Mouse (Mus musculus): Measurements from ENCODE around the gene Aftph. TPM values are rescaled to one million over a fixed set of nuclear protein-coding genes. Genes with fewer than 3 reads are reported as not detected.
A peak's percentile ranks its signal among the peaks of the same experiment; 100 is the strongest.

The Aftph gene
- polyA plus RNA-seq, 1 experiment from 2014 or later = 21.1 TPM

- DNase-seq (ENCODE audit: low spot score) = peak; percentile 77
- Histone ChIP-seq H3K4me1 (replicated peaks; ENCODE audit: control insufficient read depth, insufficient read depth, low read length) (no peaks in the 10 kb centered on the region), H3K9me3 (ENCODE audit: control insufficient read depth, low read length) (no peaks in the 10 kb centered on the region), H3K4me3 (ENCODE audit: low read depth, low read length) (no peak overlapping the region), H3K27me3 (replicated peaks; ENCODE audit: control insufficient read depth, insufficient read depth, low read length) (no peaks in the 10 kb centered on the region), H3K27ac (ENCODE audit: low read depth) (no peak overlapping the region), H3K9ac (ENCODE audit: low read length) (no peak overlapping the region), H3K4me2 (ENCODE audit: low read length) (no peak overlapping the region), H3K36me3 (ENCODE audit: control insufficient read depth, insufficient read depth, low read length) (peaks cover 17% of the 10 kb centered on the region; the same call in 1 of the 2 replicates)
- ATAC-seq (replicated peaks; ENCODE audit: low FRiP score, low TSS enrichment, low read depth) = 0 out of 2 replicates have a peak, but pooled peaks have one; percentile 43
- 11% methylated on average over 4 of the region's 4 CpGs for WGBS
These were observed 50.4 kb downstream of the Aftph start for GRCm38 (mm10) chr11:20691000-20691399.

DNA sequence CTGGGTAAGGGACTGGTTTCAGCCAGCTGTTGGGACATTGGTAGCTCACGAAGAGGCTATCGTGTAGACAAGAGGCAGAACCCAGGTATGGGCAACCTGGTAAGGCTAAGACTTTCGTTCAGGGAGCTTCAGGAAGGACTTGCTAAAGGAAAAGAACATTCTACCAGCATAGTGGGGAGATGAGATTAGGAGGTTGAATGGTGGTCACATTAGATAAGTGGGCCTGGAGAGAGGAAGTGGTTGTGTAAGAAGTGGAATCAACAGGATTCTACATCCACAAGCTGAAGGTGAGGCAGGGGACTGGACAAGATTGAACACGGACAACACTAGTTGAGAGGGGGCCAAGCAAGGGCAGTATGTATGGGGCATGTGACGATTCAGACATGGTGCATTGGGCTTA, 59.7 kb downstream of the Aftph start:
- WGBS = 84% methylated on average over 5 of the region's 5 CpGs
- H3K4me3 ChIP-seq (ENCODE audit: low read depth, low read length) = no peak overlapping the region

DNA sequence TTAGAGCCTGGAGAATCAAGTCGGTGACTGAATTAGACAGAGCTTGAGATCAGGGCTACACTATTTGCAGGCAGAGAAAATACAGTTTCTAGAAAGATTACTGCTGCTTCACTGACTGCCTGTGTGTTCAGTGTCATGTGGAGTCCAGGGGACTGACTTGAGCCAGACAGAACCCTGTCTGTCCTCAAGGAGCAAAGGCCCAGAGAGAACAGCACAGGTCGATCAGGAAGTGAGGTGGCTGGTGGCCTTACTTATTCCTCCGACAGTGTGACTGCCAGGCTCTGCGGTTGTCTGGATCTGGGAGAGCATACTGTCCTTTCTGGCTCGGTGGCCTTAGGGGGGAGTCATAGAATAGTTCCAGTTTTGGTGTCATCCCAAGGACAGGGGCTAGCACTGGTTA, 60.6 kb downstream of the Aftph start:
- H3K27me3 ChIP-seq (replicated peaks; ENCODE audit: control insufficient read depth, insufficient read depth, low read length) = no peaks in the 10 kb centered on the region
- H3K4me2 ChIP-seq (ENCODE audit: low read length) = no peak overlapping the region
- H3K9ac ChIP-seq (ENCODE audit: low read length) = no peak overlapping the region
- no peak for DNase-seq (ENCODE audit: low spot score)
- no peaks in the 10 kb centered on the region for H3K9me3 ChIP-seq (ENCODE audit: control insufficient read depth, low read length)
- 0 out of 2 replicates have a peak, but pooled peaks cover 11% of the 10 kb centered on the region for H3K36me3 ChIP-seq (ENCODE audit: control insufficient read depth, insufficient read depth, low read length)
- H3K27ac ChIP-seq (ENCODE audit: low read depth) = no peak overlapping the region
- no peaks in the 10 kb centered on the region for H3K4me1 ChIP-seq (replicated peaks; ENCODE audit: control insufficient read depth, insufficient read depth, low read length)
- WGBS = 85% methylated on average over 5 of the region's 5 CpGs
- ATAC-seq (replicated peaks; ENCODE audit: low FRiP score, low TSS enrichment, low read depth) = no peak
- H3K4me3 ChIP-seq (ENCODE audit: low read depth, low read length) = no peak overlapping the region

More for the DNA sequence above, 59.7 kb downstream of the Aftph start:
- 0 out of 2 replicates have a peak, but pooled peaks cover 16% of the 10 kb centered on the region for H3K36me3 ChIP-seq (ENCODE audit: control insufficient read depth, insufficient read depth, low read length)
- H3K9ac ChIP-seq (ENCODE audit: low read length) = no peak overlapping the region
- no peaks in the 10 kb centered on the region for H3K9me3 ChIP-seq (ENCODE audit: control insufficient read depth, low read length)
- DNase-seq (ENCODE audit: low spot score) (no peak), ATAC-seq (replicated peaks; ENCODE audit: low FRiP score, low TSS enrichment, low read depth) (no peak)
- H3K27ac ChIP-seq (ENCODE audit: low read depth) = no peak overlapping the region
- no peaks in the 10 kb centered on the region for H3K27me3 ChIP-seq (replicated peaks; ENCODE audit: control insufficient read depth, insufficient read depth, low read length)
- no peak overlapping the region for H3K4me2 ChIP-seq (ENCODE audit: low read length)
- no peaks in the 10 kb centered on the region for H3K4me1 ChIP-seq (replicated peaks; ENCODE audit: control insufficient read depth, insufficient read depth, low read length)

GRCm38 (mm10) chr11:20679396-20679795, 62.0 kb downstream of the Aftph start:
- WGBS = 70% methylated on average over 2 of the region's 2 CpGs
- DNase-seq (ENCODE audit: low spot score) = no peak
- Histone ChIP-seq H3K27me3 (replicated peaks; ENCODE audit: control insufficient read depth, insufficient read depth, low read length) (no peaks in the 10 kb centered on the region), H3K27ac (ENCODE audit: low read depth) (no peak overlapping the region), H3K4me3 (ENCODE audit: low read depth, low read length) (no peak overlapping the region), H3K4me2 (ENCODE audit: low read length) (no peak overlapping the region), H3K9me3 (ENCODE audit: control insufficient read depth, low read length) (no peaks in the 10 kb centered on the region), H3K36me3 (ENCODE audit: control insufficient read depth, insufficient read depth, low read length) (0 out of 2 replicates have a peak, but pooled peaks cover 4% of the 10 kb centered on the region), H3K9ac (ENCODE audit: low read length) (no peak overlapping the region), H3K4me1 (replicated peaks; ENCODE audit: control insufficient read depth, insufficient read depth, low read length) (no peaks in the 10 kb centered on the region)
- no peak for ATAC-seq (replicated peaks; ENCODE audit: low FRiP score, low TSS enrichment, low read depth)

- DNase-seq (ENCODE audit: low spot score) (no peak), ATAC-seq (replicated peaks; ENCODE audit: low FRiP score, low TSS enrichment, low read depth) (no peak)
- H3K9ac ChIP-seq (ENCODE audit: low read length) = no peak overlapping the region
- H3K36me3 ChIP-seq (ENCODE audit: control insufficient read depth, insufficient read depth, low read length) = no peaks in the 10 kb centered on the region
- H3K9me3 ChIP-seq (ENCODE audit: control insufficient read depth, low read length) = no peaks in the 10 kb centered on the region
- H3K27ac ChIP-seq (ENCODE audit: low read depth) = no peak overlapping the region
- no peaks in the 10 kb centered on the region for H3K27me3 ChIP-seq (replicated peaks; ENCODE audit: control insufficient read depth, insufficient read depth, low read length)
- no peaks in the 10 kb centered on the region for H3K4me1 ChIP-seq (replicated peaks; ENCODE audit: control insufficient read depth, insufficient read depth, low read length)
- H3K4me2 ChIP-seq (ENCODE audit: low read length) = no peak overlapping the region
- WGBS = 74% methylated on average over 6 of the region's 6 CpGs
- H3K4me3 ChIP-seq (ENCODE audit: low read depth, low read length) = no peak overlapping the region
These were observed 68.9 kb downstream of the Aftph start for GRCm38 (mm10) chr11:20672513-20672912.

GRCm38 (mm10) chr11:20671789-20672392, 69.5 kb downstream of the Aftph start:
- Histone ChIP-seq H3K9ac (ENCODE audit: low read length) (no peak overlapping the region), H3K4me1 (replicated peaks; ENCODE audit: control insufficient read depth, insufficient read depth, low read length) (no peaks in the 10 kb centered on the region), H3K4me2 (ENCODE audit: low read length) (no peak overlapping the region), H3K27me3 (replicated peaks; ENCODE audit: control insufficient read depth, insufficient read depth, low read length) (no peaks in the 10 kb centered on the region), H3K36me3 (ENCODE audit: control insufficient read depth, insufficient read depth, low read length) (no peaks in the 10 kb centered on the region), H3K27ac (ENCODE audit: low read depth) (no peak overlapping the region), H3K9me3 (ENCODE audit: control insufficient read depth, low read length) (no peaks in the 10 kb centered on the region), H3K4me3 (ENCODE audit: low read depth, low read length) (no peak overlapping the region)
- 41% methylated on average over 6 of the region's 6 CpGs for WGBS
- DNase-seq (ENCODE audit: low spot score) (no peak), ATAC-seq (replicated peaks; ENCODE audit: low FRiP score, low TSS enrichment, low read depth) (no peak)

DNA sequence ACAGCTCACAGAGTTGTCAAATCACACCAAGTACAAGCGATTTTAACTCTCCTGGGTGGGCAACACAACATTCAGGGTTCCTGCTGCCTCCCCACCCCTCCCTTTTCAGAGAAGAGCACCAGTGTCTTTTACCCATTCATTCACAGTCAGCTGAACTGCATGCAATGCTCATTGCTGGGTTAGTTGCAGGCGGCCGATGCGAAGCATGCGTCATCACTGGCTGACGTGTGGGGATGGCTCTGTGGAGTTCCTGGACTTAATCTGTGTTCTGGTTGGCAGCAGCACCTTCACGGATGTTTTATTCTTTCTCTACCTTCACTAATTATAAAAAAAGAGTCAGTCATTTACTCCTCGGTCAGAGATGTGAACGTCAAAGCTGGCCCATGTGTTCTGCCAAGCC, 76.5 kb downstream of the Aftph start:
- Histone ChIP-seq H3K9ac (ENCODE audit: low read length) (no peak overlapping the region), H3K4me3 (ENCODE audit: low read depth, low read length) (no peak overlapping the region), H3K4me1 (replicated peaks; ENCODE audit: control insufficient read depth, insufficient read depth, low read length) (no peaks in the 10 kb centered on the region), H3K4me2 (ENCODE audit: low read length) (no peak overlapping the region), H3K27me3 (replicated peaks; ENCODE audit: control insufficient read depth, insufficient read depth, low read length) (no peaks in the 10 kb centered on the region), H3K27ac (ENCODE audit: low read depth) (no peak overlapping the region), H3K36me3 (ENCODE audit: control insufficient read depth, insufficient read depth, low read length) (no peaks in the 10 kb centered on the region), H3K9me3 (ENCODE audit: control insufficient read depth, low read length) (no peaks in the 10 kb centered on the region)
- ATAC-seq (replicated peaks; ENCODE audit: low FRiP score, low TSS enrichment, low read depth) (no peak), DNase-seq (ENCODE audit: low spot score) (no peak)
- 74% methylated on average over 9 of the region's 9 CpGs for WGBS

GRCm38 (mm10) chr11:20663580-20664198, 77.7 kb downstream of the Aftph start:
- DNase-seq (ENCODE audit: low spot score) (no peak), ATAC-seq (replicated peaks; ENCODE audit: low FRiP score, low TSS enrichment, low read depth) (no peak)
- H3K9ac ChIP-seq (ENCODE audit: low read length) = no peak overlapping the region
- H3K27ac ChIP-seq (ENCODE audit: low read depth) = no peak overlapping the region
- H3K4me1 ChIP-seq (replicated peaks; ENCODE audit: control insufficient read depth, insufficient read depth, low read length) = no peaks in the 10 kb centered on the region; the same call in 1 of the 2 replicates
- no peaks in the 10 kb centered on the region for H3K9me3 ChIP-seq (ENCODE audit: control insufficient read depth, low read length)
- WGBS = 46% methylated on average over 5 of the region's 5 CpGs
- no peaks in the 10 kb centered on the region for H3K27me3 ChIP-seq (replicated peaks; ENCODE audit: control insufficient read depth, insufficient read depth, low read length)
- no peaks in the 10 kb centered on the region for H3K36me3 ChIP-seq (ENCODE audit: control insufficient read depth, insufficient read depth, low read length)
- H3K4me3 ChIP-seq (ENCODE audit: low read depth, low read length) = no peak overlapping the region
- no peak overlapping the region for H3K4me2 ChIP-seq (ENCODE audit: low read length)

GRCm38 (mm10) chr11:20662811-20663210, 78.6 kb downstream of the Aftph start:
- no peaks in the 10 kb centered on the region; the same call in 1 of the 2 replicates for H3K4me1 ChIP-seq (replicated peaks; ENCODE audit: control insufficient read depth, insufficient read depth, low read length)
- H3K36me3 ChIP-seq (ENCODE audit: control insufficient read depth, insufficient read depth, low read length) = no peaks in the 10 kb centered on the region
- H3K9ac ChIP-seq (ENCODE audit: low read length) = no peak overlapping the region
- H3K9me3 ChIP-seq (ENCODE audit: control insufficient read depth, low read length) = no peaks in the 10 kb centered on the region
- no peak overlapping the region for H3K4me3 ChIP-seq (ENCODE audit: low read depth, low read length)
- H3K27me3 ChIP-seq (replicated peaks; ENCODE audit: control insufficient read depth, insufficient read depth, low read length) = no peaks in the 10 kb centered on the region
- WGBS = 59% methylated on average over 7 of the region's 7 CpGs
- H3K4me2 ChIP-seq (ENCODE audit: low read length) = no peak overlapping the region
- no peak overlapping the region for H3K27ac ChIP-seq (ENCODE audit: low read depth)
- no peak for DNase-seq (ENCODE audit: low spot score)
- peak; percentile 48; the same call in 1 of the 2 replicates for ATAC-seq (replicated peaks; ENCODE audit: low FRiP score, low TSS enrichment, low read depth)
